Mouse (Mus musculus): ENCODE data around the gene Adamtsl2.

Gene Adamtsl2

GRCm38 (mm10) chr2:27118452-27118851, 39.3 kb downstream of the Adamtsl2 start:
- no peak for DNase-seq (ENCODE audit: low spot score in 2 of 2)

- no peak for DNase-seq (ENCODE audit: low spot score in 2 of 2)
These were observed 40.6 kb downstream of the Adamtsl2 start for GRCm38 (mm10) chr2:27119766-27120165.

GRCm38 (mm10) chr2:27120241-27120641, 41.1 kb downstream of the Adamtsl2 start:
- DNase-seq (ENCODE audit: low spot score in 2 of 2), result no peak

GRCm38 (mm10) chr2:27121626-27122355, 42.6 kb downstream of the Adamtsl2 start:
- no peak for DNase-seq (ENCODE audit: low spot score in 2 of 2)

- DNase-seq (ENCODE audit: low spot score in 2 of 2), result no peak
These were observed 43.4 kb downstream of the Adamtsl2 start for GRCm38 (mm10) chr2:27122578-27122977.

GRCm38 (mm10) chr2:27123121-27123520, 43.9 kb downstream of the Adamtsl2 start:
- no peak for DNase-seq (ENCODE audit: low spot score in 2 of 2)

- DNase-seq (ENCODE audit: low spot score in 2 of 2), result no peak
These were observed 46.8 kb downstream of the Adamtsl2 start for GRCm38 (mm10) chr2:27125979-27126378.

GRCm38 (mm10) chr2:27126496-27126895, 47.3 kb downstream of the Adamtsl2 start:
- no peak for DNase-seq (ENCODE audit: low spot score in 2 of 2)

GRCm38 (mm10) chr2:27128990-27129389, 49.8 kb downstream of the Adamtsl2 start:
- DNase-seq (ENCODE audit: low spot score in 2 of 2), result no peak

GRCm38 (mm10) chr2:27135935-27136334, 56.8 kb downstream of the Adamtsl2 start:
- DNase-seq (ENCODE audit: low spot score in 2 of 2), result no peak

GRCm38 (mm10) chr2:27136336-27136735, 57.2 kb downstream of the Adamtsl2 start:
- no peak for DNase-seq (ENCODE audit: low spot score in 2 of 2)

- DNase-seq (ENCODE audit: low spot score in 2 of 2), result no peak
These were observed 57.6 kb downstream of the Adamtsl2 start for GRCm38 (mm10) chr2:27136789-27137188.

- DNase-seq (ENCODE audit: low spot score in 2 of 2), result no peak
These were observed 59.2 kb downstream of the Adamtsl2 start for GRCm38 (mm10) chr2:27138356-27138755.

- peak in 1 of 2 experiments; percentile 44 for DNase-seq (ENCODE audit: low spot score in 2 of 2)
These were observed 62.9 kb downstream of the Adamtsl2 start, which contains the start of gene Fam163b for GRCm38 (mm10) chr2:27141950-27142693. Fam163b (minus strand) TSS chr2:27142491.

- no peak for DNase-seq (ENCODE audit: low spot score in 2 of 2)
These were observed 65.8 kb downstream of the Adamtsl2 start for GRCm38 (mm10) chr2:27144957-27145356.

GRCm38 (mm10) chr2:27146840-27147239, 67.7 kb downstream of the Adamtsl2 start:
- no peak for DNase-seq (ENCODE audit: low spot score in 2 of 2)

- no peak for DNase-seq (ENCODE audit: low spot score in 2 of 2)
These were observed 70.3 kb downstream of the Adamtsl2 start for GRCm38 (mm10) chr2:27149457-27149856.

- no peak for DNase-seq (ENCODE audit: low spot score in 2 of 2)
These were observed 75.4 kb downstream of the Adamtsl2 start for GRCm38 (mm10) chr2:27154466-27155185.

GRCm38 (mm10) chr2:27156596-27156995, 77.4 kb downstream of the Adamtsl2 start:
- DNase-seq (ENCODE audit: low spot score in 2 of 2), result no peak
